Mouse (Mus musculus) telencephalon, adult 2 months (tissue): ENCODE results near the gene Btbd6.

Source experiments
- DNase-seq: peaks from one replicate; pipeline ENCODE4 v3.0.0-alpha.2; 2011; ENCODE audit warnings: low read depth, low spot score

The Btbd6 gene

GRCm38 (mm10) chr12:113004993-113005392 lies 28.7 kb downstream of the Btbd6 start:
- no peak for DNase-seq

DNA sequence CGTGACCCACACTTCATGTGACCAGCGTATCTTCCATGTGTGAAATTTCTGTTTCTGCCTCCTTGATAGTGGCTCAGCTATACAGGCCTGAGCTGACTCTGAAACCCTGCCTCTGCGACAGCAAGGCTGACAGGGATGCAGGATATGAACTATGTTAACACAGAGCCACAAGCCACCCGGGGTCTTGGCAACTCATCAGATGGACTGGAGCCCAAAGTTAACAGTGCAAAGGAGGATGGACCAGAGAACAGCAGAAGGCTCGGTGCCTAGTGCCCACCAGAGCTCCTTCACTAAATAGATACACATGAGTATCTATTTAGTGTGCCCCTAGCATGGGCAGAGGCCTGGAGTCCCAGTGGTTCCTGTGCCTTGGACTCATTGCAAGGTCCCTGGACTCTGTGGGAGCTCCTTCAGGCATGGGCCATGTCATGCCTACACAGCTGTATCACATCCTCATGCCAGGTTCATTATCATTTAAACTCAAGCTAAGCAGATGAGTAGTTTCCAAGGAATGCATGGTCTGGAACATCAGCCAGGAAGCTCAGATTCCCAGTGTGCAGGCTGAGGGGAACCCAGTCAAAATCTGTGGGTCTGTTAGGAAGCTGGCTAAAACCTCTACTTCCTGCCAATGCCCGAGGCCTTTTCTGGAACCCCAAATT lies 35.5 kb downstream of the Btbd6 start:
- no peak for DNase-seq

- no peak for DNase-seq
Measured at GRCm38 (mm10) chr12:113012443-113012842, 36.2 kb downstream of the Btbd6 start.

DNA sequence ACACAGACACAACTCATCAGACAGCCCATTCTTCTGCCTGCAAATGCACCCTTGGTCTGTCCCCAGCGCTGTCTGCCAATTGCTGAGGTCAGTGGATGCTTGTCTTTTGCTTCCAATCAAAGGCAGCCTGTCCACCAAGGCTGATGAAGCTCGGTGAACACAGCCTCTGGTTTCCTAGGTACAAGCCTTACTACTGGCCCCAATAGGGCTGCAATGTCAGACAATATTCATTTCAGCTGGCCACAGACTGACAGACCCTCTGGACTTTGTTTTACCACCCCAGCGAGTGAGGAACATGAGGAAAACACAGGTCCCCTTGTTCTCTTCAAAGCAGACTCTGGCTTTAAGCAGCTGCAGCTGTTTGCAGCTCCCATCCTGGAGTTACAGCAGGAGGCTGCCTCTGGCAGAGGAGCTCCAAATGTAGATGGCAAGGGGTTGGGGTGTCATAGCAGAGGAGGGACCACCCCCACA lies 36.8 kb downstream of the Btbd6 start:
- DNase-seq, result peak; percentile 87

DNA sequence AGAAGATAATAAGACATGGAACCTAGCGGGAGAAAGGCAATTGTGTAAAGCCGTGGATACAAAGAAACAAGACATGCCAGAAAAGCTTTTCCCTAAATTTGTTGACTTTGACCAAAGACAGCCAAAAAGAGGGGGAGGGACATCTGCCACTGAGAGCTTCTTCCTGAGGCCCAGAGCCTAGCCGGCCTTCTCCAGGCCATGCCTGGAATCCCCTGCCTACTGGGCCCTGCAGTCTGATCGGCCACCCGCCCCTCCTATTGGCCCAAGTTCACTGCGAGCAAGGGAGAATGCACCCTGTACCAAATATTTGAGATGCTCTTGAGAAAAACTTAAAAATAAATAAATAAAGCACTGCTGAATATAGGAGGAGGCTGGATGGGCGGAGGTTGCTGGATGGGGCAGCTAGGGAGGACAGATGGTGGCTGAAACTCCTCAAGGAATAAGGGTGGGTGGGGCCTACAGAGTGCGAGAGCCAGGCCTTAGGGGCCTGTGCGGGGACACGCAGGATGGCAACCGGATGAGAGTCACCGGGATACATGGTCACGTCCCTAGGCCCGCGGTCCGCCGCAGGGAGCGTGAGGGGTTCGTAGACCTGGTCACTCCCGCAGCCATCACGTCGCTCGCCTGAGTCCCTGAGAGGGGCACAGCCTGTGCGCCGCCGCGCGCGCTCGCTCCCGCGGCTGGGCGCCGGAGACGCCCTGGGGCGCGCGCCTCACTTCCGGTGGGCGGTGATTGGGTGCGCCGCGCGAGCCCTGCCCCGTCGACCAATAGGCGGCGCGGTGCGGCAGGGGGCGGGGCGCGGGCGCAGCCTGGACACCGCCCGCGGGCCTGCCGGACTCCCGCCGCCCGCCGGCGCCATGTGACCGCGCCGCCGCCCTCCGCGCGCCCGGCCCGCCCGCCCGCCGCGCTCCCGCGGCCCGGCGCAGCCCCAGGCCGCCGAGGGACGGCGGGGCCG lies 37.6 kb downstream of the Btbd6 start, which contains the start of gene Pacs2:
Gene Pacs2, plus strand, starts transcription at position 905 of the 955 bp plus-strand sequence.
- peak; percentile 72 for DNase-seq

DNA sequence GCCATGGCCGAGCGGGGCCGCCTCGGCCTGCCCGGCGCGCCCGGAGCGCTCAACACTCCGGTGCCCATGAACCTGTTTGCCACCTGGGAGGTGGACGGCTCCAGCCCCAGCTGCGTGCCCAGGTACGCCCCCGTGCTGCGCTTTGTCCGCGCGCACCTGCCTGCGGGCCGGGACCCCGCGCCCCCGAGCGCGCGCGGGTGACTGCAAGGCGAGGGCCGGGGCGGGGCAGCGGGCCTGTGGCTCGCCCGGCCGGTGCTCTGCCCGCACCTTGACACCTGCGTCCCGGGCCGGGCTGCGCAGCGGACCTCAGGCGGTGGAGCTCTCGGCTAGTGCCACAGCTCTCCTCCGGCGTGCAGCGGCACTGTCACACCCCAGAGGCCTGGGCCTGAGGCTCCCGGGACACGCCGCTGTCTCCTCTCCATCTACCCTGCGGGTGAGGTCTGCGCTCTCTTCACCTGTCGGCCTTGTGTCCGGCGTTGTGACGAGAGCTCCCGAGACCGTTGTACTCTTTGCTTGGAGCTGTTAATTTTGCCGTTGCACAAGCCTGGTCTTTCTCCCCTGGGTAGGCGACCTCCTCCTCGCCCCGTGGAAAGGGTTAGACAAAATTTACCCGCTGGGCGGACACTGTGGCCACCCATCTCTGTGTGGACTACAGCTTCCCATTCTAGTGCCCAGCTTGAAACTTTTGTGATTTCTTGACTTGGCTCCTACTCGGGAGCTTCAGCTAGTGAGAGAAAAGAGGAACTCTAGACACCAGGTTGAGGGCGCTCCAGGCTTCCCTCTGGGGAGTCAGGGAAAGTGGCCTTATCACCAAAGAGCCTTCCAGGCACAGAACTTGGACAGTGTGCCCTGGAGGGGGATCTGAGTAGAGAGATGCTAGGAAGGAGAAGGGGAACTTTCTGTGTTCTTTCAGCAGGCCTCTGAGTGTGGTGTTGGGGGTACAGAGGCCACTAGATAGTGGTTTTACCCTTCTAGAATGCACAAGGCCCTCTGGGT lies 38.6 kb downstream of the Btbd6 start:
- no peak for DNase-seq

- DNase-seq, result no peak
Measured at GRCm38 (mm10) chr12:113015956-113016355, 39.7 kb downstream of the Btbd6 start.

DNA sequence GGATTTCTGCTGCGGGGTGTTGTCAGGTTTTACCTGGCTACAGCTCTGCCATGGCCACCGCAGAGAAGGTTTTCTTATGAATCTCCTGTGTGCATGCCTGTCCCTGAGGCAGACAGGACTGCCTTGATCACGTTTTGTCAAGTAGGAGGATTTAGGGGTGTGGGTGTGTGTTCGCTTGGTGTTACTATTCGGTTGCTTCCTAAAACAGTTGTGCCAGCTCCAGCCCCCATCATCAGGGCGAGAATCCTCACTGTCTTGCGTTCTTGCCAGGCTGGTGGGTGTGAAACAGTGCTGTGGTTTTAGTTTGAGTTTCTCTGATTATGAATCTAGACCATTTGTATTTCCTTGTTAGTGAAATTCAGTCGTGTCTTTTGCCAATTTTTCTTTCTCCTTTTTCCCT lies 40.7 kb downstream of the Btbd6 start:
- peak; percentile 91 for DNase-seq

DNA sequence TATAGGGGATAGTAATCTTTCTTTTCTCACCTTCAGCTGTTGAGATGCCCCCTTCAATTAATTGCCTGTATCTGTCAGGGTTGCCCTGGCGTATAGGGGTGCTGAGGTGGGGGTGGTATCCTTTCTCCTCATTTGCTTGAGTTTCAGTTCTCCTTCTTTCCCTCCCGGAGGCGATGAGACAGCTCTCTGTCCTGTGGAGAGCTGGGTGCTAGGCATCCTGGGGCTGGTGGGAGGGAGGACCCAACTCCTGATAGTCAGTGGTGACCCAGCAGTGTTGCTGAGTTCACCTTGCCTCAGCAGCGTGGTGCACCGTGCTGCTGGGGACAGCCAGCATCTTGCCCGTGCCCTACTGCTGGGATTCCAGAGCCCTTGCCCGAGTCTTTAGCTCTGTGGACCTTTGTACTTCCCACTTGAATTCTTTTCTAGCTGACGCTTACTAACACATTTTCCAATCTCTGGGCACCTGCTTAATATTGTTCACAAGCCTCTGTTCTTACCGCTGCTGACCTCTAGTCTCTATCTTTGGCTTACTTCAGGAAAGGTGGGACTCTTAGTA lies 41.2 kb downstream of the Btbd6 start:
- DNase-seq, result no peak

GRCm38 (mm10) chr12:113018763-113019162 lies 42.5 kb downstream of the Btbd6 start:
- DNase-seq, result no peak

DNA sequence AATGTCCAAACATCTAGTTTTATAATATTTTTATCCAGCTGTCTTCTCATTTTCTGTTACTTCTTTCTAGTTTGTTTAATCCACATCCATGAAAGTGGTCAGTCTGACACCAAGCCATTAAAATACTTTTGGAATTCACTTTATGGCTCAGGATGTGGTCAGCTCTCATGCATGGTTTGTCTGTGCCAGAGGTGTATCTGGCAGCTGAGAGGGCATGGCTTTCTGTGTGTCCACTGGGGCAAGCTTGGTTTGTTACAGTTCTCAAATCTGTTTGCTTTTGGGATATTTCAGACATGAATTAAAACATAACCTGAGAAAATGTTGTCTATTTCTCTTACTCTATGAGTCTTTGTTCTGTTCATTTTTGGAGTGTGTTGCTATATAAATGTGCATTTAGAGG lies 45.2 kb downstream of the Btbd6 start:
- DNase-seq, result no peak

- DNase-seq, result no peak
Measured at GRCm38 (mm10) chr12:113023082-113023481, 46.8 kb downstream of the Btbd6 start.

DNA sequence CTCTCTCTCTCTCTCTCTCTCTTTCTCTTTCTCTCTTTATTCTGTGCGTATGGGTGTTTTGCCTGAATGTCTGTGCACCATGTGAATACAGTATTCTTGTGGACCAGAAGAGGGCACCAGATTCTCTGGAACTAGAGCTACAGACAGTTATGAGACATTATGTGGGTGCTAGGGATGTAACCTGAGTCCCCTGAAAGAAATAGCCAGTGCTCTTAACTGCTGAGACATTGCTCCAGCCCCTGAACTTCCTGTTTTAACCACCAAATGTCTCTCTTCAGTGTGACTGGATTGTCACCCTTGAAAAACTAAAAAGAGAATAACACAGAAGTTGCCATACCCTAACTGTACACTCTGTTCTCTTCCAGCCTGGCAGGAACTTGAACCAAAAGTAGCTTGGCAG lies 50.3 kb downstream of the Btbd6 start:
- no peak for DNase-seq

GRCm38 (mm10) chr12:113027495-113027894 lies 51.2 kb downstream of the Btbd6 start:
- DNase-seq, result no peak

- no peak for DNase-seq
Measured at GRCm38 (mm10) chr12:113028067-113028466, 51.8 kb downstream of the Btbd6 start.
